Mouse (Mus musculus) ES-E14 (cell line): ENCODE measurements around the gene Khsrp.

ENCODE experiments used
- HCFC1 ChIP-seq: IDR thresholded peaks from 2 replicates; pipeline ENCODE4 v1.6.1; 2012; ENCODE audit warnings: low read length, inconsistent platforms, borderline replicate concordance; ENCODE audit not compliant: insufficient read depth
- MAFK ChIP-seq: IDR thresholded peaks from 2 replicates; pipeline ENCODE4 v1.6.1; 2014; ENCODE audit warnings: mild to moderate bottlenecking, low read depth, low read length, inconsistent platforms; ENCODE audit not compliant: insufficient read depth
- ZC3H11A ChIP-seq: IDR thresholded peaks from 2 replicates; pipeline ENCODE4 v1.6.1; 2012; ENCODE audit warnings: low read depth, mild to moderate bottlenecking, inconsistent platforms, low read length, borderline replicate concordance
- ZNF384 ChIP-seq: IDR thresholded peaks from 2 replicates; pipeline ENCODE4 v1.6.1; 2012; ENCODE audit warnings: low read depth, low read length, inconsistent platforms

- TF ChIP-seq HCFC1 (no peak), ZNF384 (no peak), ZC3H11A (no peak), MAFK (no peak)
Measured at GRCm38 (mm10) chr17:57032854-57033253, 1.5 kb upstream of the Khsrp start.
